Mouse (Mus musculus): Measurements from ENCODE around the gene Ube2e1.

Ube2e1 gene

DNA sequence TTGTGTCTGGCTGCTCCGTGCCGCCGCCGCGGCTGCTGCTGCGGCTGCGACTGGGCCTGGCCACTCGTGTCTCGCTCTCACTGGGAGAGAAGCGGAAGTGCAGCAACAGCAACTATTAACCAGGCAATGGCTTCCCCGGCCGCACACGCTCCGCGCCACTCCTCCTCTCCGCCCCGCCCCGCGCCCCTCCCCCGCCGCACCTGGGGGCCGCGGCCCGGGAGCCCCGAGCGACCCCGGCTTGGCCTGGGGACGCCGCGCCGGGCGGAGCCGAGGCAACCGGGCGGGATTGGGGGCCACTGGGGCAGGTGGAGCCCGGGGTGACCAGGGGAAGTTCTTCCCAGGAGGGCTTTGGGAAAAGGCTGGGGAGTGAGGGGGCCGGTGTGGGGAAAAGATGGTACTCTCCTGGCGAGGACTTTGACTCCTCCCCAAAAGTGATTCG, at the start of gene Ube2e1:
Gene Ube2e1, minus strand, starts transcription at position 167 of the 439 bp plus-strand sequence.
- DNase-seq (ENCODE audit: low spot score), result peak; percentile 80

DNA sequence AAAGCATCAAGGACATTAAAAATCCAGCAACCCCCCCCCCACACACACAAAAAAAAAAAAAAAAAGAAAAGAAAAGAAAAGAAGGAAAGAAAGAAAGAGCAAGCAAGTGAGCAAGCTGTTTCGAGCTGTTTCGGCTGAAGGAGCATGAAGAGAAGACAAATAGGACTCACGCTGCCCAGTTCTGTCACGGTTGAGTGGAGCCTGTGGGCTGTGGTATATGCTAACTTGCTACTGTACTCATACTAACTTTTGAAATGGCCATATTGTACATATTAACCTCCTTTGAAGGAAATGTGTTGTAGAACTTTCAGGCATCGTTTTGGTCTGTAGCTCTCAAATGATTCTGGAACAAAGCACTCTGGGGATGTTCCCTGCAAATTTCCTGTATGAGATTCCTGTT, 48.2 kb upstream of the Ube2e1 start:
- DNase-seq (ENCODE audit: low spot score), result no peak

DNA sequence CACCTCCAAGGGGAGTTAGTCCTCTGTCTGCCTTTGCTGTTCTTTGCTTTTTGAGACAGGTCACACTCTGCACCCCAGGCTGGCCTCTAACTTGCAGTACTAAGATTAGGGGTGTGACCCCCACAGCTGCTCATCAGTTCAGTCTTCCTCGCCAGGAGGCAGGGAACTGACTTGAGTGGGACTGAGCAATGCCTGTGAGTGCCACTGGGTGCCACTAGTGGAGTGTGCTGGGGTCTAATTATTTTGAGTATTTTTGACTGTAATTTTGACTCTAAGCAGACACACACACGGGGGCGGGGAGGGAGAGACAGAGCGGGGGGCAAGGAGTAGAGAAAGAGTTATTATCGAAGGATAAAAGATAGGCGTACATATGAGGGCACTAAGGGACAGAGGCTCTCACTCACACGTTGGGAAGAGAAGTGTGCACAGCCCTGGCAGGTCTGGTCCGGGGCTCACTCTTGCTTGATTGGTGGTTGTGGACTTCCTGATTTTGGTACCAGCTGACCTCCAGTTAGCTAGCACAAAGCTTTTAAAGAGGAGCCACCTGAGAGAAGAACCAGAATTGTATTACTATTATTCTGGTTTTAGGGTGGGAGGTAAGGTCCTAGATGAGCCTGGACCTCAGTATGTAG, 46.4 kb upstream of the Ube2e1 start:
- DNase-seq (ENCODE audit: low spot score), result peak; percentile 52

DNA sequence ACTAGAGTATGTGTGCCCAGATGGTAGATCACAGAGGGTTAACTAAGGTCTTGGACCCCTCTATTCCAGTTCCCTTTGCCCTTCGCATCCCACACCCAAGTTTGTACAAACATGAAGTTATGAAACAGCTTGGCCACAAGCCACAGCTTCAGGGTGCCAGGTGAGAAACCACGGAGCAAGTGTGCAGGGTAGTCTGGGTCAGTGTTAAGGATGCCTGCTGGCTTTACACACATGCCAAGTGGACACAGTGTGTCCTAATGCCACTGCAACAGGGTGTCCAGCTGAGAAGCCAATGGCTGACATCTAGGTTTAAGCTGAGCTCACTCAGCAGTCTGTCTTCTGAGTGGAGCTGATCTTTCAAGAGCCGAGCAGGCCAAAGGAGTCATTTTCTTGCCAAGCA, 44.5 kb upstream of the Ube2e1 start:
- DNase-seq (ENCODE audit: low spot score), result no peak

DNA sequence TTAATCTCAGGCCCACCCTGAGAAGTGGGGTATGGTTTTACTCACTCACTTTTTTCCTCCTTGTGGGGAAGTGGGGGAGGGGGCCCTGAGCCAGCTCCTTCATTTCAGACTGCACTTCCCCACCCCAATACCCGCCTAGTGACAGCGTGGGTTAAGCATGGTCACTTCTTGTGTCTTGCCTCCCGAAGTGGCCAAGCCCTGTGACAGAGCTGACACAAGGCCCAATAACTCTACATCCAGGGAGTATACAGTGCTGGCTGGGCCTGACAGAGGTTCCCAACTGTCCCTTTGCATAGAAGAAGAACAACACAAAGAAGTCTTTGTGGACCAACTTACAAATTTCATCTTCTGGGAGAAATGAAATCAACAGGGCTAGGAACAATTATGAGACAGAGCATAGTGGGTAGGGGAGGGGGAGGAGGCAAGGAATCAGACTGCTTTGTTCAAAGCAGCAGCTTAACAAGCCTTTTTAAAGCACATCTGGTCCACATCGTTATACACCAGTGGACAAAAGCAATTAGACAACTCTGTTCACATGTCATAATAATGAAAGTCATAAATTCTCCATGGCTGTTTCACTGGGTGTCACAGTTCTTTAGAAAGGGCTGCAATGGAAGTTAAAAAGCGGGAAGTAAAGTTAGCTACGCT, 42.2 kb upstream of the Ube2e1 start:
- DNase-seq (ENCODE audit: low spot score), result no peak

DNA sequence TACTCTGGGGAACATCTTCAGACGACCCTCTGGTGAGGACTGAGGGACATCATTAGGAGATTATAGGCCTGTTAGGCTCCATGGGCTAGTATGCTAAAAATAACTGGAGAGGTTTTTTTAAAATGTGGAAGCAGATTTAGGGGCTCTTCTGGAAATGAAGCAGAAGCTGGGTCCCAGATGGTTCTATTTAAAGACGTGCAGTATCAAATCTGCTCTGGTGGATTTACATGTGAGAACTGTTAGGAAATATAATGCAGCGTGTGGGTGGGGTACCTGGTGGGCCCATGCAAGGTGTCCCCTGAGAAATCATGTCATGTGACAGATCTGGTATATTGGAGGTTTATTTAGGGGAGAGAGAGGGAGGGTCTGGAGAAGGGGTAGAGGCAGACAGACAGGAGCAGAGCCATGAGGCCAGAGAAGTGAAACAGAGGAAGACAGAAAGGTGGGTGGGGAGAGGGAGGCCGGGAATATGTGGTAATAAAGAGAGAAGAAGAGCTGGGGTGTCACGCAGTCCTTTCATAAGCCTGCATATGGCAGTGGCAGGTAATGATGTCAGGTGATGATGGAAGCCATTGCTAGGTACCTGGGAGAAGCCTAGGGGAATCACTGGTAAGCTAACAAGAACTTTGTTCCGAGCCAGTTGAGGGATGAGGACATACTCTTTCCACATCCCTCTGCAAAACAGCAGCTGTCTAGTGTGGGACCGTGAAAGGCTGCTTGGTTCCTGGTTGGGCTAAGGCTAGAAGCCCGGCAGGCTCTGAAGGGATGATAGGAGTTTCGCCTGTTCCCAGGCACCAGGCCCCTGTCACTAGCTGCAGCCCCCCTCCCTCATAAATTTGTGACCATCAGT, 41.3 kb upstream of the Ube2e1 start:
- no peak for DNase-seq (ENCODE audit: low spot score)

DNA sequence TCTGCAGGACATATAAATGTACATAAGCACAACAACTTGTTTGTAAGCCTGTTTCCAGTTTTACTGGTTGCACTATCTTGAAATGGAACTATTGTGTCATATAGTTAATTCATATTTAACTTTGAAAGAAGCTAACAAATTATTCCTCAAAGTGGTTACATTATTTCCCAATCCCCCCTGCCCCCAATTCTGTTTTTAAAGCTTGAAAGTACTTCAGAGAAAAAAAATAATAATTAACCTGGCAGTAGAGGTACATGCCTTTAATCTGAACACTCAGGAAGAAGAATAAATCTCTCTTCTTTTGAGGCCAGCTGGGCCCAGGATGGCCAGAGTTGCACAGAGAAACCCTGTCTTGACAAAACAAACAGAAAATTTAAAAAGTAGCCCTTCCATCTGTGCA, 37.4 kb upstream of the Ube2e1 start:
- DNase-seq (ENCODE audit: low spot score), result no peak

DNA sequence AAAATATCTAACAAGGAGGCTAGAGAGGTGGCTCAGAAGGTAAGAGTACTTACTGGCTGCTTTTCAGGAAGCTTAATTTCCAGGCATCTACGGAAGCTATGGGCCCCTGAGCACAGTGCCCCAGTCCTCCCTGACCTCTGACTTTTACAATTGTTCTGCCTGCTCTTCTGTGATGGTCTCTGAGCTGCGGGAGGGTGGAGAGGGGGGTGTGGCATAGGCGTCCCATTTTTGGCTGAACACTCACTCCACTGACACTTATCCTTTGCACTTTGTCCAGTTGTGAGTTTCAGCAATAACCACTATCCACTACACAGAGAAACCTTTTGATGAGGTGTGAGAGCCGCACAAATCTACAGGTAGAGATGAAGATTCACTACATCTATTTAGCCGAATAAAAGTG, 35.4 kb upstream of the Ube2e1 start:
- DNase-seq (ENCODE audit: low spot score), result no peak

DNA sequence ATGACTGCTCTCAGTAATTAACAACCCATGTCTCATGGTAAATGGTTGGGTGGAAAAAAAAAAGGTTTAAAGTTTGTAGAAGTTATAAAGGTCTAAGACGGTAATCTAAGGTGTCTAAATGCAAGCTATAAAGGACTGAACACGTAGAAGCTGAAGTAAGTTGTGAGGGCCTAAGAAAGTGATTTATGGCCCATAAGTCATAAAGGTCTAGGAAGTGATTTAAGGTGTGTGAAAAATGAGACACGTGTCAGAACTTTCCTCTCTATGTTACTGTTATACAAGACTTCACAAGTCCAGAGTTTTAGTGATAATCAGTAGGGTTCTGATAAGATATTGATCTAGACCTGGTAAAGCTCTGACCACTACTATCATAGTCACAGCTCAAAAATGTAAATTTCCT, 32.7 kb upstream of the Ube2e1 start:
- no peak for DNase-seq (ENCODE audit: low spot score)

DNA sequence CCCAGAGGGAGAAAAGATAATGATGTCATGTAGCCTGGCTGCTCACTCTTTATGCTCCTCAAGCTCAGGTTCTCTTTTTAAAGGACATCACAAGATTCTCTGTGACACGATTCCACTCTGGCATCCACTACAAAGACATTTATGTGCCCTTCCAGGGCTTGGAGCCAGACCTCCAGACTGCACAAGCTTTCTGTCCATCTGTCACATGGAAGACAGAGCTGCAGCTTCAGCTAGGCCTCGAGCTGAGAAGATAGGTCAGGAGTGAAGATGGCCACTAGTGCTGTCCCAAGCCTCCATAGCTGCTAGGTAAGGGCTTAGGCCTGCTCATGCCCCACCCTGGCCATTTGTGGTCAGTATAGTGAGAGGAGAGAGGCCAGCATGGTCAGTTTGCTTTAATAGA, 24.8 kb upstream of the Ube2e1 start:
- no peak for DNase-seq (ENCODE audit: low spot score)

DNA sequence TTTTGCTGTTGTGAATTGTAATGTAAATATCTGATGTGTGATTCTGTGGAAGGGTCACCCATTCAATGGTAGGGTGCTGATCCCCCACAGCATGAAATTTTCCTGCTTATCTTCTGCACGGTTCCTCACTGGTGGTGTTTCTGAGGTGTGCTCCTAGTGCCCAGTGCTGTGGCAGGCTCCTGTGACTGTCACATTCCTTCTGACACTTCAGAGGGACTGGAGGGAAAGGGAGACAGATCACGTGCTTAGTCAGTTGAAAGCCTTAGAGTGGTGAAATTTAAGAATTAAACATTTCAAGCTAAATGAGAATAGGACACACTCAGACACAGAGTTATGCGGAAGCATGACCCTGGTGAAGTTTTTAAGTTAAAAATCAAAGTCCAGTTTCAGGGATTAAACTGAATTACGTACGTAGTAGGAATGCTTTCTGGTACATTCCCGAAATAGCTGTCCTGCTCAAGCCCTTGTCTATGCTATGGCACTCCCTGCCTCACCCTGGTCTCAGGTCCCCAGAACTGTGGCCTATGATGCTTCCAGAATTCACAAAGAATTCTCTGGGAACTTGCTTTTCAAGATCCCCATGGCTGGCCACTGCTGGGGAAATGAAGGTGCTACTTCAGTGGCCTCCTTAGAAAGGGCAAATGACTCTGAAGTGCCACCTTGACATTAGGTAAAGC, 24.0 kb upstream of the Ube2e1 start:
- DNase-seq (ENCODE audit: low spot score), result no peak

DNA sequence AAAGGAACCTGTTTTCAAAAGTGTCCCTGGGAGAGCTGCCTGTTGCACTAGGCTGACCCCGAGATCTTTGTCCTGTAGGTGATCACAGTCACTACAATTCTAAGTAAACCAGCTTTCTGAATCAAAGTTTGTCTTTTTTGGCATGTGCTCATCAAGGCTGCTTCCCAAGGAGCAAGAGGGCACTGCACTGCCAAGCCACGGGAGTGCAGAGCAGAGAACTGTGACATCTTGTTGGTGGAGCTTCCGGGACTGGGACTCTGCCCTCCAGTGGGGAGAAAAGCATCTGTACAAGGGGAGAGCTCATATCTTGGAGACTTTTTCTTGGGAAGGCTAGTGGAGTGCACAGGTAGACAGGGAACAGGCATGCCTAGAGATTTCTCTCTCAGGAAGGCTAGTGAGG, 21.9 kb upstream of the Ube2e1 start:
- DNase-seq (ENCODE audit: low spot score), result no peak

DNA sequence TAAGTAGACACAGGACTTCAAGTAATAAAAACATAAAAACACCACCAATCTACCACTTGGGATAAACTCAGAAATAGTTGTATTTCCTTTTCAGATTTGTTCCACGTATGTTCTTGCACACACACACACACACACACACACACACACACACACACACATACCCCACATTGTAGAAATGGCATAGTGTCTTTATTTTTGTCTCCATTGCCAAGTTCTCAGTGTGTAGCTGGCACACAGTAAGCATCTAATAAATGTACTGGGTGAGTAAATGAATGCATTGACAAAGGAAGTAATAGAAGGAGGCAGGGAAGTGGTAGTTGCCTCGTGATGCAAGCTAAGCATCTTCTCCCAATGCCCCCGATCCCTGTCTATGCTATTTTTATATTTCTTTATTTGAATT, 21.3 kb upstream of the Ube2e1 start:
- DNase-seq (ENCODE audit: low spot score), result no peak

DNA sequence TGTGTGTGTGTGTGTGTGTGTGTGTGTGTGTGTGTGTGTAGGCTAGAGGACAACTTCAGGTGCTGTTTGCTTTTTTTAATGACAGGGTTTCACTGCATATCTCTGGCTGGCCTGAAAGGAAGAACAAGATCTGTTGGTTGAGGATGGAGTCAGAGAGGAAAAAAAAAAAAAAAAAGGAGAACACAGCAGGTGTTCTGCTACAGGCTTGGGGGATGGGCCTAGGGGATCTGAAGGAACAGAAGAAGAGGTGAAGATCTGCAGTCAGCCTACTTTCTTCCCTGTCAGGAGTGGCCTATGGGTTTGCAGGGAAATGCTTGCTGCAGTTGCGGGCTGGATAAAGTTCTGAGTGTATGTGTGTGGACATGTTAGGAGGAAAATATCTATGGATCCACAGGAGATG, 19.0 kb upstream of the Ube2e1 start:
- no peak for DNase-seq (ENCODE audit: low spot score)

DNA sequence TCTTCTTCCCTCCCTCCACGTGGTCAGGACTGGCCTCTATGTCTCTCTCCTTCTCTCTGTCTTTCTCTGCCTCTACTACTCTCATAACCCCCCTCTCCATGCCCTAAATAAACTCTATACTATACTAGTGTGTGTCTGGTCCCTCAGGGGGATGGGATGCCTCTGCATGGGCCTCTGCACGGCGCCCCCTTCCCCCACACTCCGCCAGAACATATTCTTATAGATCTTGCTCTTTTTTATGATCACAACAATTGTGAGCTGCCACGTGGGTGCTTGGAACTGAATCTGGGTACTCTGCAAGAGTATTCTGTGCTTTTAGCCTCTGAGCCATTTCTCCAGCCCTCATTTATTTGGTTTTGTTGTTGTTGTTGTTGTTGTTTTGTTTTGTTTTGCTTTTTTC, 18.2 kb upstream of the Ube2e1 start:
- DNase-seq (ENCODE audit: low spot score), result no peak

DNA sequence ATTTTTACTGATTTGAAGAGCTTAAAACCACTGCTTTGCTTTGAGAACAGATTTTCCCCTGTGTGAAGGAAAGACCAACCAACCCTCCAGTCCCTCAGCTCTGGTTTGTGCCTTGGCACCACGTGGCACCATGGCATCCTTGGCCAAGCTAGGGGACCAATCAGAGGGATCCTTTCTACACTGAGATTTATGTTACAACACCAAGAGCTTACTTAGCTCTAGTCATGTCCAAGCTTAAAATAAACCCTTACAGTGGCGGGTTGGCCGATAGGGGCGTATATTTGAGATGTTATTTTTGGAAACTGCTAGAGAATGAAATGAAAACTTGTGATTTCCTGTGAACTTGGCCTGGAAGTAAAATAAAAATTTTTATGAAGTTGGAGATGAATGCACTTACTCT, 11.9 kb upstream of the Ube2e1 start:
- no peak for DNase-seq (ENCODE audit: low spot score)

DNA sequence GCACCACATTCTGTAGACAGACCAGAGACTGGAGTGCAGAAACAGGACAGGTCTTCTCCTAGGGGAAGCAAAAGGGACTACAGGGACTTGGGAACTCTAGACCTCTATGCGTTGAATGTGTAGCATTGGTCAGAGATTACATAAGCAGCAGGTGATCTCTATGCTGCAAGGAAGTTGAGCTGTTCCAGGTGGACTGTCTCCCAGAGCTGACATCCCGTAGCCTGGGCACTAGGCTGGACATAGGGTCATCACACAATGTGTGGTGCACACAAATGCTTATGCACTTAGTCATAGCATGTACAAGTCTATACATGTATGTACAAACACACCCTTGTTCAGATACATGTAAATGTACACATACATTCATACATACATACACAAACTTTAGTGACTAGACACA, 11.1 kb upstream of the Ube2e1 start:
- DNase-seq (ENCODE audit: low spot score), result no peak

DNA sequence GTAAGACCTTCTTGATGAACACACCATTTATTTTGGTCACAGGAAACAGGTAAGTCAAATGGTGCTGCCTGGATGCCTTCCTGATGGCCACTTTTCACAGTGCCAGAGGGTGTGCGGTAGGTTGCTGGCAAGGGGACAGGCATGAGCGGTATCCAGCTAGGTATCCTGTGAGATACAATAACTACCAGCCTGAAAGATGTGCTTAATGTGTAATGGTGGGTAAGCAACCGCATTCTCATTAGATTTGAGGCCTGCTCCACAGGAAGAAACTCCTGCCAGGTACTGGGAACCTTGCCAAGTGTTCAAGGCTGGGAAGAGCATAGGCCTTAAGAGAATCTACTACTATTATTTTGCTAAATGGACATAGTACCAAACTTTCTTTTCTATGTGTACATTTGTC, 9.4 kb upstream of the Ube2e1 start:
- DNase-seq (ENCODE audit: low spot score), result no peak

DNA sequence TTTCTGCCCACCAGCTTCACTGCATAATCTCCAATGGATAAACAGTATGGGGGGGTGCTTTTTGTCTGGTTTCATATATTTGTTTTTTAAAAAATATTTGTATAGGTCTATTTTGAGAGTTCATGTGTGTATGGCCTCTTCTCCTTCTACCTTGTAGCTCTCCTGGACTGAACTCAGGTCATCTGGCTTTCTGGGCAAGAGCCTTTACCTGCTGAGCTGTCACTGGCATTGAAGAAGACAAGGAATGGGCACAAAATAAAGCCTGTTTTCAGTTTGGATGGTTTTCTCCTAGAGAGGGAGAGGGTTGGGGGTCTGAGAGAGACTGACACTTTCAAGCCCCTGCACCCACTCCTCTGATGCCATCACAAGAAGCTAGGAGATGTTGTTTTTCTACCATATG, 4.4 kb upstream of the Ube2e1 start:
- no peak for DNase-seq (ENCODE audit: low spot score)

DNA sequence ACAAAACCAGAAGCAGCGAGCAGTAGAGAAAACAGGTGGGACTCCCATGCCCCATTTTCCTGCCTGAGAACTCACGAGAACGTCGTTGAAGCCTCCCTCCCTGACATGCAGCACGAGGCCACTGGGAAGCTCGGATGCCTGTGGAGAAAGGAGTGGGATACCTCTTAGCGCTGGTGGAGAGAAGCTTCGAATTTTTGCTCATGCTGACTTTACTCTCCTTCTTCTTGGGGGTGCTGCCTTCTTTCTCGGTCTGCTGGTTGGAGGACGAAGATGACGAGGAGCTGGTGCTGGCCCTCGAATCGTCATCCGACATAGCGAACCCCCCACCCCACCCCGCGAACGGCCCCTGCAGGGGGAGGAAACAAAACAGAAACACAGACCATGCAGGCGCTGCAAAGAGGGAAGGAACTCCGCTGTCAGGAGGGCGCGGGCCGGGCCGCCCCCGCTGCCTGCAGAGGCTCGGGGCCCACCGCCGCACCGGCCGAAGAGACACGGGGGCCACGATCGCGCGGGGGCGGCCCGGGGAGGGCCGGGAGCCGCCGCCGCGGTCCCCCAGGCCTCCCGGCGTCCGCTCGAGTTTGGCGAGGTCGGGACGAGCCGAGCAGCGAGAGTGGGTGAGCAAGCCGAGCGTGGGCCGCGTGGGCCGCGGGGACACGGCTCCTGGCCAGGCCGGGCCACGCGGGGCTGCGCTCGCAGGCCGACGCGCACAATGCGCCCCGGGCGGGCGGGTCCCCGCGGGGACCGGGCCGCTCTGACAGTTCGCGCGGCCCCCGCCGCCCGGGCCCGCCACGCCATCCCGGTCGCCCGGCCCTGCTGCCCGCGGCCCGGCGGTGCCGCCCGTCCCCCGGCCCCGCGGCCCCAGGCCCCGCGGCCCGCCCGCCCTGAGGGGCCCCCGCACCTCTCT, 618 bp downstream of the Ube2e1 start:
- peak; percentile 68 for DNase-seq (ENCODE audit: low spot score)

DNA sequence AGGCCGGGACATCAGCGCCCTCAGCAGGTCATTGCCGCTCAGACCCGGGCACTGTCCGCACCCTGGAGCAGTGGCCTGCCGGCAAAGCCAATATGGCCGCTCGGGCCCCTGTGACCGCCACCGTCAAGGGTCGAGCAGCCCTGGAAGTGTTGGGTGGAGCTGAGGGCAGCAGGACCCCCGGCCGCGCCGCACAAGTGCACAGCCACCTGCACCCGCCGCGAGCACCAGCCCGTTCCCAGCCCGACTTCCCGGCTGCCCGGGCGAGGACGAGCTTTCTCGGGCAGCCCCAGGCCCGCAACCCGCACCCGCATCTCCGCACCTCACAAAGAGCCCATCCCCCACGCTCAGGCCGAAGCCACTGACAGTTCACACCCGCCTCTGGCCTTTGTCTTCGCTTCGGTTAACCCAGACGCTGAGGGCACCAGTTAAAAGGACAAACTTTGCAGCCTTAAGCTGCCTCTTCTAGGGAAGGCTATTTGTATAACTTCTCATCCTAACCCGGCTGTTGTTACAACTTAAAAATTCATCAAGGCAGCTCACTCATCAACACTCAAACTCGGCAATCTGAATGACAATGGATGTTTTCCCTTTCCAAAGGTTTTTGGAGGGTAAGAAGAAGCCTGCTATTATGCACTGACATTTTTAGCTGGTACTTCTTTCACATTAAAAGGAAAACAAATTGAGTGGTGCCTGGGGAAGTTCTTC, 4.5 kb downstream of the Ube2e1 start:
- DNase-seq (ENCODE audit: low spot score), result peak; percentile 64

All from testis, postnatal 10 days (tissue).